Mouse (Mus musculus): ENCODE measurements around the gene Cacna1s.
A peak's percentile ranks its signal among the peaks of the same experiment; 100 is the strongest.

Cacna1s gene

DNA sequence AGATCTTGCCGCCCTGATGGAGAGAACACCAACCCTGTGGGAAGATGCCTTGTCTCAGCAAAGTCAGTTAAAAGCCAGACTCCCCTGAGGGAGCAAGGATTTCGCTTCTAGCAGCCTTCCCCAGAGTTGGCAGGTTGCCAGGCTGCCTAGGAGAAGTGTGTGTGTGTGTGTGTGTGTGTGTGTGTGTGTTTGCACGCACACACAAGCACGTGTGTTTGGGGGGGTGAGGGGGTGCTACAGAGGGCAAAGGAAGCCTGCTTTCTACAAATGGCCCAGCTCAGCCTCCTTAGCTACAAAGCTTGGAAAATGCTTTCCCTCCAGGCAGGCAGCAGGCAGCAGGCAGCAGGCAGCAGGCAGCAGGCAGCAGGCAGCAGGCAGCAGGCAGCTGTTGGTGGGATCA is 85.0 kb downstream of the Cacna1s start:
- no peak for DNase-seq (ENCODE audit: low spot score)

DNA sequence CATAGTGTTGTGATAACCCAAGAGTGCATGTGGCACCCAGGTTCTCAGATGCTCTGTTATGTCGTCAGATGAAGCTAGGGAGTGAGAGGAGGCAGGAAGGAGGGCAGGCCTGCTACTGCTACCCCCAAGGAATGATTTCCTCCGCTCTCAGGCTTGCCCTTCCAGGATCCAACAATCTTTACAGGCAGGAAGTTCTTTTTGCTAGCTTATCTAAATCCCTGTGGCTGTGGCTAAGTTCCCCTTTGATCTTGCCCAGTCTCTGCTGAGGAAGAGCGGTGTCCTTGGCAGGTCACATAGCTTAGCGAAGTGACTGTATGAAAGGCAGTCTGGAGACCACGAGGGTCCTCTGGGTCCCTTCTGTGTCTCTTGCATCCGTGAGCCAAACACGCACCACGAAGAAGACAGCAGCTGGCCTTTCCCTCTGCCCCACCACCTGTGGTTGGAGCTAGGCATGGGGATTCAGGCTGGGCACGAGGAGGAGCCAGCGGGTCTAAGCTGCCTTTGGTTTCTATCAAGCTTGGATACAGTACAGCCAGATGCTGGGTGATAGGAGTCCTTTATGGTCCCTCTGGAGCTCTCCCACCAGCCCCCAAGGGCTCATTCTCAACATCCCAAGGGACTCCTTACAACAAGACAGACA is 85.8 kb downstream of the Cacna1s start:
- DNase-seq (ENCODE audit: low spot score): no peak

DNA sequence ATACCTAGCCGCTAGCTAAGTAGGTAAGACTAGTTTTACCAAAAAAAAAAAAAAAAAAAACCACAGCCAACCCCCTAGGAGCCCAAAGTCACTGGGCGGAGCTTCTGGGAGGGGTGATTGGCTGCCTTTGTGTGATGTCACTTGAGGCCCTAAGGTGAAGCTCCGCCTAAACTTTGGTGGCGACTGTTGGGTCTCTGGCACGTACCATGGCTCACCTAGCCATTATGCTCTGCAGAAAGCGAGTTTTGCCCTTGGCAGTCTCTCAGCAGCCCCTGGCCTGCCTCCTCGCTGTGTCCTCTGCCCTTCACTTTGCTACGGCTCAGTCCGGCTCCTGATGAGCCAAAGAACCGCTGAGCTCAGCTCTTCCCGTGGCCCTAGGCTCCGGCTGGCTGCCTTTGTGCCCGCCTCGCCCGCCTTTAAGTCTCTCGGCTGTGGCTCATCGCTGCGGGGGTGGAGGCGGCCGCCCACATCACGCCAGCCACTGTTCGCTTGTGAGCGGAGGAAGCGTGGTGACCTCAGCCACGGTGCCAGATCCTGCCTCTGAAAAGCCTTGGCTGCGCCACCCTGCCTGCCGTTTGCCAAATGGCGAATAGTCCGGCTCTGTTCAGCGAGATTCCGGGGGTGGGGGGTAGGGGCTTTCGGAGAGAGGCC is 87.6 kb downstream of the Cacna1s start:
- DNase-seq (ENCODE audit: low spot score): peak; percentile 82

DNA sequence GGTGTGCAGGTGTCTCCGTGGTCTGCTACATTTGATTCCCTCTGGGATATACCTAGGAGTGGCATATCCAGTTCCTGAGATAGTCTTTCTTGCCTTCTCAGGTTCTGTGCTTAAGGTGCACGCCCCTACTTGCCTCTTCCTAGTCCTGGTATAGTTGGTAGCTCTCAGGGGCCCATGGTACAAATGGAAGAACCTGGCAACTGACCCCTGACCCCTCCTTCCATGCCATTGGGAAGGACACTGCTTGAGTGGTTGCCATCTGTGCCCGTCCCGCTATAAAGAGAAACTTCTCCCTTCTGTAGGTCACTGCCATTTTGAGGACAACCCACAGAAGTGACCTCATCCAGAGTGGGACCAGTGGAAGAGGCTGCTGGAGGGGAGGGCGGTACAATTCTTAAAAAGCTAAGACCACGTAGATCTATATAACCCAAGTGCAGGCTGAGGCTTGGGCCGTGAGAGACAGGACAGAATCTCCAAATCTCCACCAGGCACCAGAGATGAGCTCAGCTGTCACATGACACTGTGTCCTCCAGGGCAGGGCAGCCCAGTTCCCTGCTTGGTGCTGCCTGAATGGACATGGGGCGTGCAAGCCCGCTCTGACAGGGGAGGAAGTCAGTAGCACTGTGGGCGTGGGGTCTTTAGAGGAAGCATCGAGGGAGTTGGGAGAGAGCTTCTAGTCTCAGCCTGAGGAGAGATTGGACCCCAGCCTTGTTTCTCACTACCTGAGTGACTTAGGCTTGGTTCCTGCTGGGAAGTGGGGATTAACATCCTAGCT is 88.8 kb downstream of the Cacna1s start:
- peak; percentile 59 for DNase-seq (ENCODE audit: low spot score)

DNA sequence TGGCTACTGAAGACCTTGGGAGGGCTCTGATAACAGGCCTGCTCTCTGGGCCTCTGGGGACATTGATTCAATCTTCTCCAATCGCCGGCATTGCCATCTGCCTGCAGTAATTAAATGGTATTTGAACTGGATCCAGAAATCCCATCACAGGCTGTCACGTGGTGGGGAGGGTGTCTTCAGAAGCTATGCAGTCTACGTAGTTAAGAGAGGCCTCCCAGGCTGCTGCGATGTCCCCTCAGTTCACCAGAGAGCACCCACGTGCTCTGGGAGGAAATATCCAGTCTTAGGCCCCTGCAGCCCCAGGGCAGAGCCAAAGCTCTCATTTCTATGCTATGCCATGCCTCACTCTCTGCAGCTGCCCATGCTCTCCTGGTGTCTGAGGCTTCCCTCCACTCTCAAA is 89.8 kb downstream of the Cacna1s start:
- DNase-seq (ENCODE audit: low spot score): peak; percentile 72

DNA sequence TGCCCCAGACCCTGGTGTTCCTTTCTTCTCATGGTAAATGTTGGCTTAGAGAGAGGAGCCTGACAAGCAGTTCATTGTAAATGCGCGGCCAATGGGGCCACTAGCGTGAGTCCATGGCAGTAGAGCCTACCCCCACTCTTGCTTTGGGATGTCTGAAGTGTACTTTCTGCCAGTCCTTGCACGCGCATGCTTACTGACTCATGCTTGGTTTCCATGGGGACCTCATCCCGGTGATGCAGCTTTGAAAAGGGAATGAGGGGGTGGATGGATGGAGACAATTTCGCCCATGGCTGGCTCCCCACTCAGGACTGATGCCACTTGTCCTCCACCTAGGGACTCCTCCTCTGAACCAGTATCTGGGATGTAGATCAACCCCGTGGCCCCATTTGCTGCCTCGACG is 91.0 kb downstream of the Cacna1s start:
- DNase-seq (ENCODE audit: low spot score): peak; percentile 67

DNA sequence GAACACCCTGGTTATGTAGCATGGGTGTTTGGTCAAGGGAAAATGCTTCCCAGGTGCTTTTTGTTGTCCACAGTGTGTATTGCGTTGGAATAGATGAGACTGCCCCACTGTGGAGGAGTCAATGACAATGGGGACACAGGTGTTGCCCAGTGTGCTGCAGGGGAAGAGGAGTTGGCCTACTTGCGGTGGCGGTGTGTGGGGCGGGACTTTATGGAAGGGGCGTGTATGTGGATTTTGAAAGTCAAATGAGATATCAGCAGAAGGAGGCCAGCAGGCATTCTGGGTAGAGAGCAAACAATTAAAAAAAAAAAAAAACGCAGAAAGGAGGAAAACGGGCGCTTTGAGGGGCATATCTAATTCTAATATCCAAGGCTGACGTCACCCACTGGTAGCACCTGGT is 97.2 kb downstream of the Cacna1s start:
- no peak for DNase-seq (ENCODE audit: low spot score)

DNA sequence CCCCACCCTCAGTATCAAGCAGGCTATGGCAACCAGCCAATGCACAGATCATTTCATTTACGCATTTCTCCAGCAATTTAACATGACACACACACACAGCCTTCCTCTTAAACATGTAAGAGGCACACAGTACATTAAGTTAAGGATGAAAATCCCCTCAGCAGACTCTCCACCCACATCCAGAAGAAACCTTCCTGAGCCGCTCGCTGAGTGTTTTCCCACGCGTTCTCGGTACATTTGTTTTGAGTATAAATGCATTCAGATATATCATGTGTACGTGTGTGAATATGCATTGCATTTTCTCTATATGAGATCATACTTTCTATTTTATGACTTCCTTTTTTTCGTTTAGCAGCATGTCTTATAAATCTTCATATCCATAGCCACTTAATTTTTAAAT is 98.8 kb downstream of the Cacna1s start:
- DNase-seq (ENCODE audit: low spot score): no peak

DNA sequence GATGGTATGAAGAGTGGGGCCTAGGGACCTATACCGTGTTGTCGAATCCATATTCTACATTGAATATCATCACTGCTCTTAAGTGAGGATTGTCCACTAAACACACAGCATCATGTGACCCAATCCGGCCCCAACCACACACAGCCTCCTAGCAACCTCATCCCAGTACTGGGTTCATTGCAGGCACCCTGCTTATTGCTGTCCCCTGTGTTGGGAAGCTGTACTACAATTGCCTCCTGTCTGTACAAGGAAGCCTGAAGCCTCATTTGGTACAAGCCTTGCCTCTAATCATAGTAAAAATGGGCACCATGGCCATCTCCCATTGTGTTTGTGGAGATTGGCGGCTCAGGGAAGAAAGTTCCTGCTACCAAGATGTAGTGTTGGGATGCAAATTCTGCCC is 103.8 kb downstream of the Cacna1s start:
- DNase-seq (ENCODE audit: low spot score): no peak

DNA sequence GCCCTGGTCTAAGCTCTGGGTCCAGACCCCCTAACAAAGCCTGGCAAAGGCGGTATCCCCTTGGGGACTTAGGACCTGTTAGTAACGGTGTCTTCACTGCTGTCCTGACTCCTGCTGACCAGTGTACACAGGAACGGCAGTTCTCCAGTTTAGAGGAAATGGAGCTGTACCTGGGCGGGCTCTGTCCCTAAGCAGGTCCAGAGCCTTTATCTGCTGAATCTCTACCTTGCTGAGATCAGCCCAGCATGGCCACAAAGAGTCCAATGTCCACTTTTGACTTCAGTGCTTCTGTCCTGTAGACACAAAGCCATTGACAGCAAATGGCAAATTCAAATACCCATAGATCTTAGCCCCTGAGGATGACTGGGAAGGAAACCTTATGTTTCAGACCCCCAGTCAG is 104.4 kb downstream of the Cacna1s start:
- no peak for DNase-seq (ENCODE audit: low spot score)

DNA sequence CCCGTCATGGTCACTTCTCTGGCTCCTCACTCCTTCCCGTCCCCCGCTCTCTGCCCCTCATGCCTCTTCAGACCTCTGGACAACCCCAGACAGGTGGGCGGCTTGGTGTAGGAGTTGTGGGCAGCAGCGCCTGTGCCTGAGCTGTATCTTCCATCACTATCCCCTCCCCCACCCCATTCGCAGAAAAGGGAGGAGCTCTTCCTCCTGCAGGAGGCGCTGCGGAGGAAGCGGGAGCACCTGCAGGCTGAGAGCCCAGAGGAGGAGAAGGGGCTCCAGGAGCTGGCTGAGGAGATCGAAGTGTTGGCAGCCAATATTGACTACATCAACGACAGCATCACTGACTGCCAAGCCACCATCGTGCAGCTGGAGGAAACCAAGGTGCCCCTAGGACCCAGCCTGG is 107.3 kb downstream of the Cacna1s start:
- no peak for DNase-seq (ENCODE audit: low spot score)

DNA sequence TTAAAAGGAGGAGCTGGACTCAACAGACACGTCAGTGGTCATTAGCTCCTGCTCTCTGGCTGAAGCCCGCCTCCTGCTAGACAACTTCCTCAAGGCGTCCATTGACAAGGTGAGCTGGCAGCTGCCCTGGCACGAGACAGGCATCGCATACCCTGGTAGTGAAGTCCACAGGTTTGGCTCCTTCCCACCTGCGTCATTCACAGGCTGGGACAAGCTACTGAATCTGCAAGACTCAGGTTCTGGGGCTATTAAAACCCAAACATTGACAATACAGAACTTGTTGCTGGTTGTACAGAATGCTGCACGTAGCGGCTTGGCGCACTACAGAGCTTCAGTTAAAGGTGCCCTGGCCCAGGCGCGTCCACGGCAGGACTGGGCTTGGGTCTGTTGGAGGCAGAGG is 107.7 kb downstream of the Cacna1s start:
- no peak for DNase-seq (ENCODE audit: low spot score)

DNA sequence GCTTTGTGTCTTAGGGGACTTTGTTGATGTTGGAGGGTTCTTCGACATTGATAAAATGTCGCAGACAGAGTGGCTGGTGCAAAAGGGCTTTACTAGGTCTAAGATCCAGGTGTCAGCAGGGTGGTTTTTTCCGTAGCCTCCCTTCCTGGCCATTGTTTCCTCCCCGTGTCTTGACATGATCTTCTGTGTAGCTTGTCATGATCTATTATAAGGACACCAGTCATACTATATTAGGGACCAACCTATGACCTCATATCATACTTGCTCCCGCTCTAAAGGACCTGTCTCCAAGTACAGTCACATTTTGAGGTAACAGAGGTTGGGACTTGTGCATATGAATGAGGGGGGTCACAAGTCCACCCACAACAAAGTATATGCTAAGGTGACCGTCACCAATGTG is 108.4 kb downstream of the Cacna1s start:
- DNase-seq (ENCODE audit: low spot score): no peak

DNA sequence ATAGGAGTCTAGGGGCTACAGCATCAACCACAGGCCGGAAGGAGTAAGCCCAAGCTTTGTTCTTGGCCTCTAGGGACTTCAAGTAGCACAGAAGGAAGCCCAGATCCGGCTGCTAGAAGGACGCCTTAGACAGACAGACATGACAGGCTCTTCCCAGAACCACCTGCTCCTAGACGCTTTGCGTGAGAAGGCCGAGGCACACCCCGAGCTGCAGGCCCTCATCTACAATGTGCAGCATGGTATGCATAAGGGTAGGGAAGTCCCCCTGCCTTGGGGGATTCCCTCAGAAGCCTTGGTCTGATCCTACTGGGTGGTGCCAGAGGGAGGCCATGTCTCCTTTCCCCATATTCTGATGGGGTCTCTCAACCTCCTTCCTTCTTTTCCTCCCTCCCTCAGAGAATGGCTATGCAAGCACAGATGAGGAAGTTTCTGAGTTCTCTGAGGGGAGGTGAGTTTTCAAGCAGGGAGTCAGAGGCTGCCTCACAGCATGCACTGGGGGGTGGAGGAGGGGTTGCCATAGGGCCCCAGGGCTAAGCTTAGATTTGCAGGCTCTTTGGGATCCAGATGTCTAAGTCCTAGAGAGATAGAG is 108.9 kb downstream of the Cacna1s start:
- DNase-seq (ENCODE audit: low spot score): no peak

DNA sequence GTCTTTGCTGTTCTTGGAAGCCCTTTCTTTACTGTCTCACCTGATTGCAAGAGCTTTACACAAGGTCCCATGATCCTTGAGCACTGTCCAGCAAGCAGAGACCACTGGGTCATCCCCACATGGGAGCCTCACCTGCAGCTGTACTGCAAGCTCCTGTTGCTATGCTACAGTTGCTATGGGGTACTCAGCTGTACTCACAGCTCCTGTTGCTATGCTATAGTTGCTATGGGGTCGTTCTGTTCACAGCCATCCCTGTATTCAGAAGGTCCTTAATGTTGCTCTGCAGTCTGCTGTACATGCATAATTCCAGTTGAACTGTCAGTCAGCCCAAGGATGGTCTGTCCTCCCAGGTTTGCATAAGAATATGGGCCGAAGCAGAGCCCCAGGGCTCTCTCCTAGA is 112.9 kb downstream of the Cacna1s start:
- no peak for DNase-seq (ENCODE audit: low spot score)

DNA sequence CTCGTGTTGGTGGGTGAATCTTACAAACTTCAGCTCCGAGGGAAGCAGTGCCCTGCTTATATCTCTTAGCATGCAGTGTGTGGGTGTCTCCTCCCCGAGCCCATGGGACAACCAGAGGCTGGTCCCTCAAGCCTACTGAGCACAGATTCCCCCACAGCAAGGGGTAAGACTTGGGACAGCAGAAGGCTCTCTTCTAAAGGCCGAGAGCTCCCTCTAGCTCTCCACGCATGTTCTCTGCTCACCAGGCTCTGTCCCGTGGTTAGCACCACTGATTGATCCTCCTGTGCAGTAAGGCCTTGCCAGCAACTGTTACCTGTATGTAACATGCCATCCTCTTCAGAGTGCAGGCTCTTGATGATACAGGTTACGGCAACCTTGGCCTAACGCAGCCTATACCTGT is 115.1 kb downstream of the Cacna1s start:
- DNase-seq (ENCODE audit: low spot score): no peak

Measured in left cerebral cortex, adult 11 months (tissue).